Mouse (Mus musculus) ES-Bruce4 (cell line): Measurements from ENCODE around the gene Gm11985.

ENCODE experiments used
- CTCF ChIP-seq: IDR thresholded peaks from one replicate; pipeline ENCODE4 v1.8.1; 2011; ENCODE audit warnings: low read depth, low read length
- EP300 ChIP-seq: IDR thresholded peaks from 2 replicates; pipeline ENCODE4 v1.6.1; 2011; ENCODE audit warnings: low read depth, low read length; ENCODE audit not compliant: insufficient read depth
- POLR2A ChIP-seq: IDR thresholded peaks from one replicate; pipeline ENCODE4 v1.8.1; 2011; ENCODE audit warnings: low read length; ENCODE audit not compliant: insufficient read depth

DNA sequence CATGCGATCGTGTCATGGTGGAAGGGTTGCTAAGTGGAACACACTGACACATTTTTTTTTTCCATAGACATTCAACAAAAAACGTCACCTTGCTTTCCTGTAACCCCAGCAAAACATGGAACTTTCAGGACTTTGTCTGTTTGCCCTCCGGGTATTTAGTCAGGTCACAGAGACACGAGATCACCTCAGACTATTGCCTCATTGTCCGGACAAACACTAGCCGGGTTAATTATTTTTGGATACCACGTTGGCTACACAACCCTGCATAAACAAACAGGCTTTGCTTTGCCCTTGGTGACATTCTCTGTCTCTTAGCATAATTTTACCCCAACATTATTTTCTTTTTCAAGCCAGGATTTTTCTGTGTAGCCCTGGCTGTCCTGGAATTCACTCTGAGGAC is 35.3 kb downstream of the Gm11985 start:
- TF ChIP-seq EP300 (no peak), CTCF (no peak), POLR2A (no peak)
